Mouse (Mus musculus) kidney, adult 8-10 months (tissue): ENCODE data around the gene Igflr1.

Source experiments
- DNase-seq, 2 experiments: peaks; one replicate each; pipeline ENCODE4 v3.0.0; 2022

Gene Igflr1

DNA sequence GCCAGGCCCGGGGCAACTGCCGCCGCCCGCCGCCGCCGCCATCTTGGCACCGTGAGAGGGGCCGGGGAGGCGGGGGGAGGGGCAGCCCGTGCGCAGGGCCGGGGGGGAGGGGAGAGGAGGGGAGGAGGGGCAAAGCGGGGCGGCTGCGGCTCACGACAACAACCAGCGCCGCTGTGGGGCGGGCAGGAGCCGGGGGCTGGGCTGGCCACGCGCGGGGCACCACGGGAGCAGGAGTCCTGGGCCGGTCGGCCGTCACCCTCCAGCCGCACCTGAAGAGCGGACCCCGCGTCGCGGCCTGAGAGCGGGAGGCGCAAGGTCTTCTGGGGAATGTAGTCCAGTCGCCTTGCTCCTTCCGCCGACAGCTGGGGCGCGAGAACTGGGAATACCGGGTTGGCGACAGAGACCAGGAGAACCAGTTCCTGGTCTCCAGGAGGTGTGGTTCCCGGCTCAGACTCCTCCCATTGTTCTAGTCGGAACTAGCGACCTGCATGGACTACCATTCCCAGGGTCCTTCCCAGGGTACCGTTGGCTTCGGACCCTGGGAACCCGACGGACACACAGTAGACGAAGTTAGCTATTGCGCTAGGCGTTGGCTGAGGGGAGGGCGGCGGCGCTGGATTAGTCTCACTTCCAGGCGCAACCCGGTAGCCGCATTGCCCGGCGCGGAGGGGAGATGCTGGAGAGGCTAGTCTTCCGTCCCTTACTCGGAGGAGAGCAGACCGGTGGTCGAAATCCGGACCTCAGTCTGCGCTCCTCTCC is 23.6 kb downstream of the Igflr1 start, which contains the start of gene Kmt2b:
TSS of gene Kmt2b (minus strand) at position 51 of the 759 bp plus-strand sequence.
- peak; percentile 97 to 99 for DNase-seq

GRCm38 (mm10) chr7:30589435-30590301 is 24.4 kb downstream of the Igflr1 start:
- DNase-seq: peak; percentile 86 to 91

GRCm38 (mm10) chr7:30590927-30591604 is 25.8 kb downstream of the Igflr1 start:
- no peak for DNase-seq

DNA sequence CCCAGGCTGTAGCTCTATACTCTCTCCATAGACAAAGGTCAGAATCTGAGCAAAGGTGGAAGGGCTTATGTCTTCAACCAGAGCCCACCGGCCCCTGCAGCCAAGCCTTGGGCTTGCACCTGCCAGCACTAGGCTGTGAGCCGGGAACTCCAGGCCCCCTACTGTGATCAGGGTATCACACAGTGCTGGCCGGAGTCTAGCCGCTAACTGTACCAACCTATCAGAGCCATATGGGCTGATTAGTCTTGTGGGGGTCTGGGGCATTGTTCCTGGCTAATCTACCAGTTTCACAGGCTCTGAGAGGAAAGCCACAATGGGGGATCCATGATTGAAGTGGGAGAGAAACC is 26.4 kb downstream of the Igflr1 start:
- no peak for DNase-seq

- no peak for DNase-seq
Observed at GRCm38 (mm10) chr7:30592772-30593423, 27.7 kb downstream of the Igflr1 start.

- DNase-seq: no peak
Observed at GRCm38 (mm10) chr7:30593579-30594509, 28.6 kb downstream of the Igflr1 start.

DNA sequence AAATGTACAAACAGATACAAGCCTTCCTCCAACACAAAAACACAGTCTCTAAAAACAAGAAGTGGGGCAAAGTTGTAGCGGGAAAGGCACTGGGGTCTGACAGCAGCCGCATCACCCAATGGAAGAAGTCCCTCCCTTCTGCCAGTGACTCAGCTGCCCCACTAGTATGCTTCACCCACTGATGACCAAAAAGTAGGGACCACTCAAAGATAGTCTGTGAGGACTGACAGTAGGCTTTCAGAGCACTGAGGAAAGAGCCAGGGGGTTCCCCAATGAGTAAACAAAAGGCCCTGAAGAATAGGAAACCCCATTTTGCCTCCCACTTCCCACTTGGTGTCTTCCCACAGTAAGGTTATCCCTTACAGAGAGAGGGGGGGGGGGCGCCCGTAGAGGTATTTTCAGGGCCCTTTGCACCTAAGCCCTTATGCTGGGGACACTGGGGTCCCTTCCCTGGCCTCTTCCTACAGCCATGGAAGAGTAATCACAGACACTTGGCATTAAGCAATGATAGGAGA is 29.3 kb downstream of the Igflr1 start:
- DNase-seq: no peak

- DNase-seq: no peak
Observed at GRCm38 (mm10) chr7:30596093-30596492, 30.9 kb downstream of the Igflr1 start.

GRCm38 (mm10) chr7:30596811-30597210 is 31.6 kb downstream of the Igflr1 start:
- DNase-seq: no peak

DNA sequence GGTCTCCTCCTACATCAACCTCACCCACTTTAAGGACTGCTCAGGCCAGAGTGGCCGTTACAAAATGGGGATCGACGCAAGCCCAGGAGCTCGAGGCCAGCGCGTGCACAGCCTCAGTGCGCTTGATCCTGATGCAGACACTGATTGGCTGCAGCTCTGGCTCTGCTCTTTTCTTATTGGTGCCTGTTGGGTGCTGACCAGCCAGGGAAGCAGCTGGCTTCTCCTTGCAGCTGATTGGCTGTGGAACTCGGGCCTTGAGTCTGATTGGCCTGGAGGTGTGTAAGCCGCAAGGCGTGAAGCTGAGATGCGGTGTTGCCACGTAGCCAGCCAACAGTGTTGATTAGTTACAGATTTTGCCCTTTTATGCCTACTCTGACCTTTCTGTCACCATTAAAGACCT is 33.6 kb downstream of the Igflr1 start, which contains the start of gene Zbtb32:
TSS of gene Zbtb32 (minus strand) at position 124 of the 400 bp plus-strand sequence.
- no peak for DNase-seq

DNA sequence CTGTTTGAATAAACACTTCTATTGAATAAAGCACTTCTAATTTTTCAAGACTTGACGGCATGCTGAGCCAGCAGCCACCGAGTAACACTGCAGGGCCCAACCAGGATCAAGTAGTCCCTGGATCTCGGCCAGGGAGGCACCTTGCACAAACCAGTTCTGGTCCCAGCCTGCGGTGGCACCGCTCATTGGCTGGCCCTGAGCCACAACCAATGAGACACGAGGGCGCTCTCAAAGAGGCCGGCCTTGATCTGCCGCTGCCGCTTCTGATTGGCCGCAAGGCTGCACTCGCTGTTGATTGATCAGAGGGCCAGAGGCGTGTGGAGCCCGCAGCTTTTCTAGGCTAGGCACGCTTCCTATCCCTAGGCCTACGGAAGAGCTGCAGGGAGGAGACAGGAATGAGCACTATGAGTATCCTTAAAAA is 34.7 kb downstream of the Igflr1 start:
- DNase-seq: peak; percentile 97

DNA sequence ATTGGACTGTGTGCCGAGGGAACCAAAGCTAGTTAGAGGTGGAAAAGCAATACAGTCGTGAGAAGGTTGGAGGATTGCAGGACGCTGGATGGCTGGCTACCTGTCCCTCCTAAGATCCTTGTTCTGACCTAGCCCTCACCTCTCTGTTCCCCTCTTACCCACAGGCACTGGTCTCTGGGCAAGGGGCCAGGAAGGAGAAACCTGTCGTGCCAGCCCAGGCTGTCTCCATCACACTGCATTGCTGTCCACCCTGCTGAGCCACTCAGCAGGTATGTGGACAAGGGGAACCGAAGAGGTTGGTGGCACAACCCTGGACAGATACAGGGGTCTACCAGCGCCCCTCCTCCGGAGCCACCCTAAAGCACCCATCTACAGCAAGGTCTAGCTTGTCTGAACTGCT is 35.4 kb downstream of the Igflr1 start:
- DNase-seq: peak; percentile 53 to 66

GRCm38 (mm10) chr7:30602583-30602982 is 37.4 kb downstream of the Igflr1 start:
- DNase-seq: peak; percentile 58 to 84

GRCm38 (mm10) chr7:30604424-30604823 is 39.2 kb downstream of the Igflr1 start:
- no peak for DNase-seq

DNA sequence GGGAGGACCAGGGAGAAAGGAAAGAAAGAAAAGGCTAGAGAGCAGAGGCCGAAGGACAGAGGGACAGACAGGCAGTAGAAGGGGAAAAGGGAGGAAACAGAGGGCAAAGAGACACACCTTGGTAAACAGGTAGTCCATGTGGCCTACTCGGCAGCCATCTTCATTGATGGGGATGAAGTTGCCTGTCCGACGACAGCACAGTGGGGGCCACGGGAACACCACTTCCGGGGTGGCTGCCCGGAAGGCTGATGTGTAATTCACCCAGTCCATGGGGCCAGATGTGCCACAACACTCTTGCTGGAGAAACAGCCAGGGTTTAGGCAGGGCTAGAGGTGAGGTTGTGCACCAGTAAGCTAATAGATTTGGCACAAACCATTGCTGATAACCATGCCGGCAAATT is 39.7 kb downstream of the Igflr1 start:
- DNase-seq: no peak

DNA sequence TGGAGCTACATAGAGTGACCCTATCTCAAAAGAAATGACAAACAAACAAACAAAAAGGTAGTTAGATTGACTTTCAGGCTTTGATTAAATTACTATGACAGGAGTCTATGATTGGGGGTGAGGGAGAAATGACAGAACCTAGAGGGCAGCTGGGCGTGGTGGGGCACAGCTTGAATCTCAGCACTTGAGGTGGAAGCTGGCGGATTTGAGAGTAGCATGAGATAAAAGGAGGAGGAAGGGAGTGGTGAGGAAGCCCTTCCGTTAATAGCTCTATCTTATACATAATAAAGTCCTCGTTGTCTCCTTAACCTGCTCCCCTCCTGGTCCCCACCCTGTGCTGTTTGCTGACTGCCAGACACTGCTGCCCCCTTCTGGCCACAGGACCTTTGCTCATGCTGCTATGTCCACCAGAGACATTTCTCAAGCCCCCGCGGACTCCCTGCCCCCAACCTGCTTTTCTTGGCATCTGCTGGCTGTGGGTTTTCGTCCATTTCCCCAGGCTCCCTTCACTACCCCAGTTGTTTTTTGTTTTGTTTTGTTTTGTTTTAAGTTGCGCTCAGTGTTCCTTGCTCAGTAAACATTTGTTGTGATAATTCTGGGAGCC is 42.6 kb downstream of the Igflr1 start:
- DNase-seq: peak in 1 of 2 experiments; percentile 62

- no peak for DNase-seq
Observed at GRCm38 (mm10) chr7:30608476-30608875, 43.2 kb downstream of the Igflr1 start.

- DNase-seq: no peak
Observed at GRCm38 (mm10) chr7:30610043-30610442, 44.8 kb downstream of the Igflr1 start.

- no peak for DNase-seq
Observed at GRCm38 (mm10) chr7:30612654-30613402, 47.6 kb downstream of the Igflr1 start, which contains the start of gene Upk1a. Gene Upk1a (minus strand): TSS chr7:30612847.

- DNase-seq: peak; percentile 54 to 77
Observed at GRCm38 (mm10) chr7:30613529-30614112, 48.4 kb downstream of the Igflr1 start.
